Mouse (Mus musculus) intestine, embryonic 15.5 days (tissue): ENCODE measurements around the gene Chrm3. TPM values are rescaled to one million over a fixed set of nuclear protein-coding genes. Genes with fewer than 3 reads are reported as not detected.
A peak's percentile ranks its signal among the peaks of the same experiment; 100 is the strongest.
"Not testable (repeated sequence)": the region's sequence is repeated elsewhere in the genome, so short reads cannot be mapped to it uniquely, and the experiment has no call there.

Experiments used
- ATAC-seq: fragments of 200-750 bp; cut with Nextera tagmentation; 2 replicates; pipeline ENCODE4 v1.8.0; 2017; ENCODE audit warnings: moderate TSS enrichment, moderate library complexity
- H3K27ac ChIP-seq: fragments of 300-500 bp; sonication (generic); 2 replicates; pipeline ENCODE4 v1.5.1; 2015; ENCODE audit warnings: mild to moderate bottlenecking, inconsistent platforms
- H3K27me3 ChIP-seq: fragments of 300-500 bp; sonication (generic); replicated peaks from 2 replicates; pipeline ENCODE4 v1.6.1; 2015; ENCODE audit warnings: inconsistent platforms
- H3K36me3 ChIP-seq: fragments of 300-500 bp; sonication (generic); 2 replicates; pipeline ENCODE4 v1.6.1; 2015; ENCODE audit warnings: inconsistent platforms
- H3K4me1 ChIP-seq: fragments of 300-500 bp; sonication (generic); replicated peaks from 2 replicates; pipeline ENCODE4 v1.6.1; 2015; ENCODE audit warnings: inconsistent platforms
- H3K4me2 ChIP-seq: fragments of 300-500 bp; sonication (generic); replicated peaks from 2 replicates; pipeline ENCODE4 v1.6.1; 2015; ENCODE audit warnings: mild to moderate bottlenecking, inconsistent platforms
- H3K4me3 ChIP-seq: fragments of 300-500 bp; sonication (generic); replicated peaks from 2 replicates; pipeline ENCODE4 v1.5.1; 2015; ENCODE audit warnings: inconsistent platforms
- H3K9ac ChIP-seq: fragments of 300-500 bp; sonication (generic); 2 replicates; pipeline ENCODE4 v1.6.1; 2015; ENCODE audit warnings: inconsistent platforms
- H3K9me3 ChIP-seq: fragments of 300-500 bp; sonication (generic); 2 replicates; pipeline ENCODE4 v1.6.1; 2016; ENCODE audit warnings: inconsistent platforms
- WGBS: fragments of 180-500 bp; shearing (Covaris S2); methylation state at CpG from one replicate; pipeline ENCODE4 v1.1.7; 2015; 5-methylcytosine and 5-hydroxymethylcytosine counted together
- polyA plus RNA-seq: library from polyadenylated mRNA; unstranded; fragments of >200 nt; fragmentation: Nextera tagmentation; extraction: Ambion mirVana; gene quantifications from 2 replicates; pipeline ENCODE4 v1.2.1, GENCODE M21; 2015

Chrm3 gene
- polyA plus RNA-seq, 1 experiment from 2014 or later, result 1.4 TPM

DNA sequence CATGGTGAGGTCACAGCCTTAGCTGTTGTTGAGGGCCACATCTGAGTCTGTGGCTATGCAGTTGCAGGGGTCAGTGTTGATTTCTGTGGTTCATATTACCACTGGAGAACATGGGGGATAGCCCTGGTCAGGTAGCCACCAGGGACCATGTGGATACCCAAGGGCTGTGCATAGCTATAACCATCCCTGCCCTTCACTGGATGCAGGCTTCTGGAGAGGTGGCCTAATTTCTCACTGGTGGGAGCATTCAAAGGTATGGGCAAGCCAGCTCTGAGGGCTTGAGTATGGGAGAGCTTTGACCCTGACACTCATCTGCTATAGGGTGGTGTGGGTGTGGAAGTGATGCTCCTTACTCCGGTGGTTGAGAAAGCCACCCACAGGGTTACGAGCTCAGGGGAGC lies 494.5 kb downstream of the Chrm3 start:
- no peak for ATAC-seq
- no peaks in the 10 kb centered on the region for H3K9me3 ChIP-seq
- 95% methylated on average over 2 of the region's 2 CpGs for WGBS
- H3K4me2 ChIP-seq, result no peak overlapping the region
- no peaks in the 10 kb centered on the region for H3K36me3 ChIP-seq
- no peaks in the 10 kb centered on the region for H3K4me1 ChIP-seq
- no peak overlapping the region for H3K4me3 ChIP-seq
- H3K9ac ChIP-seq, result no peak overlapping the region
- no peaks in the 10 kb centered on the region for H3K27me3 ChIP-seq
- H3K27ac ChIP-seq, result no peak overlapping the region

DNA sequence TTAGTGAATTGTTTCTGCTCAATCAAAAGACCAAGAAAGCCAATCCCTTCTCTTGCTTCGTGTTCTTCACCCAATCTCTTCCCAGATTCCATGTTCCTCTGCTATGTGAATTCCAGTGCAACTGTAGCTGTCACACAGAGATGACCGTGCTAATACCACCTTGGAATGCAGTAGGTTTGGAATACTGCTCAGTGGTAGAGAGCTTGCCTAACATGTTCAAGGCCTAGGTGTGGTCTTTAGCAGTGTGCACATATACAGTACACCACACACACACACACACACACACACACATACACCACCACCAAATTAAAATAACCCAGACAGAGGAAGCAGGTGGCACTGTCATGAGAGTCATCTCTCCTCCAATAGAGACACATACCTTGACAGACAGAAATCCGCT lies 513.1 kb downstream of the Chrm3 start:
- Histone ChIP-seq H3K4me1 (no peaks in the 10 kb centered on the region), H3K4me2 (no peak overlapping the region), H3K9me3 (peaks cover 3% of the 10 kb centered on the region; the same call in 1 of the 2 replicates), H3K9ac (no peak overlapping the region), H3K4me3 (no peak overlapping the region), H3K27me3 (no peaks in the 10 kb centered on the region), H3K36me3 (no peaks in the 10 kb centered on the region), H3K27ac (no peak overlapping the region)
- 81% methylated on average over 3 of the region's 3 CpGs for WGBS
- ATAC-seq, result no peak

DNA sequence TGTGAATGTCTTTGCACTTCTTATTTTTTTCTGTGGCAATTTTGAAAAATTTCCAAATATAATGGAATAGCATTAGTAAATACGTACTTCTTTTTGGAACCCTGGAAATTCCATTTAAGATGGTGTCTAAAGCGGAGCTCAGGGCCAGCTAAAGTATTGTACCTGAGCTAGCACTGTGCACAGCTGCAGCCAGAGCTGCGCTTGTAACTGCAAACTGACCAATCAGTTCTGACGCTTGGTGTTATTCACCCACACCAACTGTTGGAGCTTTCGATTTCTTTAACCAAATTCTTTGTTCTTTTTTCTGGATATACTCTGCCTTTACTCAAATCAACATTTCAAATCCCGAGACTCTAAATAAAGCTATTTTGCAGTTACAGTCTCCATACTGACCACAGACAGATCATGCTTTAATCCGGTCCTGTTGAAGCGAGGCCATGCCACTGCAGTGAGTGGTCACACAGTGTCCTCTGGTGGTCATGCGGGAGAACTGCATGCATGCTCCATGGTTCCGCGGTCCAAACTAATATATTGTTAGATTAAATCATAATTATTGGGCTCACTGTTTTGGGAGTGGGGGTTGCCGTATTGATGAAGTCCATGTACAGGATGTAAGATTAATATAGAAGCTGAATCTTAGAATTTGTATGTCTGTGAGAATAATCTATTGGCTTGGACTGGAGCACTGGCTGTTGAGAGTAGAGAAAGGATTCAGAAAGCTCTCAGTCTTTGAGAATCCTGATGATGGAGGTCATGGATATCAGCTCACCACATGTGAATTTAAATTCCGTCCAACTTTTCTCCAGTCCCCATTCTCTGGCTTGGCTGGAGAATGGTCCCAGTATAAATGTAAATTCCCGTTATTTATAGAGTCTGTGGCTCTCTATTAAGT lies 513.9 kb downstream of the Chrm3 start:
- WGBS, result 36% methylated on average over 14 of the region's 14 CpGs
- Histone ChIP-seq H3K27ac (no peak overlapping the region), H3K4me3 (no peak overlapping the region), H3K9me3 (peaks cover 3% of the 10 kb centered on the region; the same call in 1 of the 2 replicates), H3K9ac (no peak overlapping the region), H3K4me2 (no peak overlapping the region), H3K4me1 (no peaks in the 10 kb centered on the region), H3K27me3 (no peaks in the 10 kb centered on the region), H3K36me3 (no peaks in the 10 kb centered on the region)
- ATAC-seq, result peak; percentile 84

DNA sequence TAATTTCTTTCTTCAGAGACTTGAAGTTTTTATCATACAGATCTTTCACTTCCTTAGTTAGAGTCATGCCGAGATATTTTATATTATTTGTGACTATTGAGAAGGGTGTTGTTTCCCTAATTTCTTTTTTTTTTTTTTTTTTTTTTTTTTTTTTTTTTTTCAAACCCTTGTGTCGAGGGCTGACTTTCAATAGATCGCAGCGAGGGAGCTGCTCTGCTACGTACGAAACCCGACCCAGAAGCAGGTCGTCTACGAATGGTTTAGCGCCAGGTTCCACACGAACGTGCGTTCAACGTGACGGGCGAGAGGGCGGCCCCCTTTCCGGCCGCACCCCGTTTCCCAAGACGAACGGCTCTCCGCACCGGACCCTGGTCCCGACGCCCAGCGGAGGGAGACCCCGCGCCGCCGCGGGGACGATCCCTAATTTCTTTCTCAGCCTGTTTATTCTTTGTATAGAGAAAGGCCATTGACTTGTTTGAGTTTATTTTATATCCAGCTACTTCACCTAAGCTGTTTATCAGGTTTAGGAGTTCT lies 526.4 kb downstream of the Chrm3 start:
- H3K4me2 ChIP-seq, H3K27ac ChIP-seq, H3K27me3 ChIP-seq, H3K4me3 ChIP-seq, H3K4me1 ChIP-seq, H3K36me3 ChIP-seq, H3K9ac ChIP-seq, H3K9me3 ChIP-seq: not testable (repeated sequence)
- 68% methylated on average over 33 of the region's 33 CpGs for WGBS
- ATAC-seq, result peak; percentile 89

DNA sequence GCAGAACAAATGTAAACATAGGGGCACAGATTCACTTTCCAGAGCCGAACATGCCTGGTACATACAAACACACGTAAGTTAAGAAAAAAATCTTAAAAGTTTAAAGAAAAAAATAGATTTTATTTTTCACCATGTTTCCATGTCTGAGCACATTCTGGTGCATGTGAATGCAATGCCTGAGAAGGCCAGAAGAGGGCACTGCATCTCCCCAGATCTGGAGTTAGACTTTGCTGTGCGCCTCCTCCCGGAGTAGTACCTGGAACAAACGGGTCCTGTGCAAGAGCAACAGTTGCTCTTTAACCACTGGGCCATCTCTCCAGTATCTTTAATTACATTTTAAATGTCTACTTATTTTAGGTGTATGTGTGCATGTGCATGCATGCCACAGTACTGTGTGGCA lies 534.4 kb downstream of the Chrm3 start:
- no peak overlapping the region for H3K9ac ChIP-seq
- H3K27ac ChIP-seq, result no peak overlapping the region
- no peak for ATAC-seq
- no peaks in the 10 kb centered on the region for H3K4me1 ChIP-seq
- H3K4me2 ChIP-seq, result no peak overlapping the region
- H3K4me3 ChIP-seq, result no peak overlapping the region
- H3K9me3 ChIP-seq, result no peaks in the 10 kb centered on the region
- WGBS, result 79% methylated on average over 5 of the region's 5 CpGs
- H3K36me3 ChIP-seq, result no peaks in the 10 kb centered on the region
- no peaks in the 10 kb centered on the region for H3K27me3 ChIP-seq
